Mouse (Mus musculus): ENCODE data around the gene Rack1.

GRCm38 (mm10) chr11:48838879-48839680, 38.9 kb downstream of the Rack1 start:
- TF ChIP-seq CTCF (IDR thresholded peaks at IDR 0.05; ENCODE audit: low read depth), result no peak
- no peak for TF ChIP-seq EP300 (IDR thresholded peaks at IDR 0.05; ENCODE audit: low read depth)

All from liver, embryonic 14.5 days (tissue).